Mouse (Mus musculus) ES-E14 (cell line): ENCODE measurements around the gene Acyp2. TPM values are rescaled to one million over a fixed set of nuclear protein-coding genes. Genes with fewer than 3 reads are reported as not detected.

ENCODE experiments used
- DNase-seq: peaks from one replicate; pipeline ENCODE4 v3.0.0-alpha.2; 2013; ENCODE audit warnings: low read depth, low spot score
- H3K27ac ChIP-seq: 2 replicates; pipeline ENCODE4 v1.5.1; 2012; ENCODE audit warnings: low read depth, mild to moderate bottlenecking, low read length, moderate library complexity, mixed read lengths; ENCODE audit not compliant: poor library complexity, insufficient read depth, severe bottlenecking
- H3K36me3 ChIP-seq: 2 replicates; pipeline ENCODE4 v1.6.1; 2012; ENCODE audit warnings: mild to moderate bottlenecking, low read length, moderate library complexity, mixed read lengths; ENCODE audit not compliant: control insufficient read depth, poor library complexity, insufficient read depth, severe bottlenecking
- H3K4me1 ChIP-seq, 2 experiments: fragments of 150-350 bp in 1 of 2; sonication (generic) in 1 of 2; 2 replicates each; pipeline ENCODE4 v1.6.1; 2012; ENCODE audit warnings: low read length in 2 of 2, mild to moderate bottlenecking in 1 of 2, mixed read lengths in 1 of 2; ENCODE audit not compliant: control insufficient read depth in 2 of 2, insufficient read depth in 2 of 2, poor library complexity in 1 of 2
- H3K4me3 ChIP-seq, 2 experiments: fragments of 150-350 bp in 1 of 2; sonication (generic) in 1 of 2; 2 replicates each; pipeline ENCODE4 v1.5.1; 2012; ENCODE audit warnings: low read length in 2 of 2, low read depth in 1 of 2, mild to moderate bottlenecking in 1 of 2, mixed read lengths in 1 of 2; ENCODE audit not compliant: insufficient read depth in 1 of 2, poor library complexity in 1 of 2, severe bottlenecking in 1 of 2
- H3K9ac ChIP-seq: 2 replicates; pipeline ENCODE4 v1.6.1; 2012; ENCODE audit warnings: low read depth, mild to moderate bottlenecking, low read length, mixed read lengths; ENCODE audit not compliant: poor library complexity, insufficient read depth, severe bottlenecking
- H3K9me3 ChIP-seq: fragments of 150-350 bp; sonication (generic); 2 replicates; pipeline ENCODE4 v1.6.1; 2012; ENCODE audit warnings: low read depth, mild to moderate bottlenecking, low read length; ENCODE audit not compliant: control insufficient read depth, insufficient read depth
- CHD2 ChIP-seq: IDR thresholded peaks from 2 replicates; pipeline ENCODE4 v1.6.1; 2014; ENCODE audit warnings: mild to moderate bottlenecking, low read depth, low read length, inconsistent platforms
- HCFC1 ChIP-seq: IDR thresholded peaks from 2 replicates; pipeline ENCODE4 v1.6.1; 2012; ENCODE audit warnings: low read length, inconsistent platforms, borderline replicate concordance; ENCODE audit not compliant: insufficient read depth
- MAFK ChIP-seq: IDR thresholded peaks from 2 replicates; pipeline ENCODE4 v1.6.1; 2014; ENCODE audit warnings: mild to moderate bottlenecking, low read depth, low read length, inconsistent platforms; ENCODE audit not compliant: insufficient read depth
- ZC3H11A ChIP-seq: IDR thresholded peaks from 2 replicates; pipeline ENCODE4 v1.6.1; 2012; ENCODE audit warnings: low read depth, mild to moderate bottlenecking, inconsistent platforms, low read length, borderline replicate concordance
- ZNF384 ChIP-seq: IDR thresholded peaks from 2 replicates; pipeline ENCODE4 v1.6.1; 2012; ENCODE audit warnings: low read depth, low read length, inconsistent platforms
- in situ Hi-C, 2 experiments: fragments of 600-800 bp; cut with MboI; formaldehyde crosslinking; loops; one replicate each; pipeline ENCODE4 v1.15.1; 2025; ENCODE audit warnings: low sequenced_read_pairs in 2 of 2, inconsistent platforms in 1 of 2; ENCODE audit not compliant: unreplicated experiment in 2 of 2
- total RNA-seq: library from RNA; depleted of rRNA; stranded (reverse); fragments of 300-350 nt; gene quantifications from 2 replicates; pipeline ENCODE4 v1.2.3, GENCODE M21; 2012

Gene Acyp2
- total RNA-seq, 1 experiment = 4.6 TPM

DNA sequence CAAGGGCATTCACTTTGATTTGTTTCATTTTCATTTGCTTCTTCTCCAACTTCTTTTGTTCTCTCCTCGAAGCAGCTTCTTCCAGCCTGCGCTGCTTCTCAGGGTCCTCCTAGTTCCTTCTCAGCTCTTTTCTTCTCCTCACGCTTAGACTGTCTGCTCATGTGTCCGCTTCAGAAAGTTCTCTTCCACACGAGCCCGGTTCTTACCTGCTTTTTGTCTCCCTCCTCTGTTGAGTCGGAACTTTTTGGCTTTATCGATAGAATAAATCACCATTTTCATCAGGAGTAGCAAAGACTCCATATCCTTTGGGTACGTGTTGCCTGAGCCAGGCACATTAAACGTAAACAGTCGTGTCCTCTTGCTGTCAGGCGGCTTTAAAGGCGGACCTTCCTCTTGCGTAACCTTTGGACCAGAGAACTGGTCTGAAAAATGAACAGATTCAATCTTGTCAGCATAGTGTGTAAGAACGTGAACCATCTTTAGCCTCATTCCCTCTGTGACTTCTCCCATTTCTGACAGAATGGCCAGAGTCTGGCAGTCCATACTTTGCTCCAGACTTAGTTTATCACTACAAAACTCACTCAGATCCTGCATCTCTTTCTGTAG lies 76.5 kb downstream of the Acyp2 start:
- H3K27ac ChIP-seq = no peak overlapping the region
- H3K4me1 ChIP-seq = no peaks in the 10 kb centered on the region
- in situ Hi-C loops = no loop called here
- DNase-seq = no peak
- H3K9ac ChIP-seq = no peak overlapping the region
- no peak overlapping the region for H3K4me3 ChIP-seq
- no peaks in the 10 kb centered on the region for H3K9me3 ChIP-seq
- TF ChIP-seq CHD2 = no peak
- TF ChIP-seq ZNF384 = no peak
- TF ChIP-seq HCFC1 = no peak
- TF ChIP-seq ZC3H11A = no peak
- no peak for TF ChIP-seq MAFK
- H3K36me3 ChIP-seq = no peaks in the 10 kb centered on the region

DNA sequence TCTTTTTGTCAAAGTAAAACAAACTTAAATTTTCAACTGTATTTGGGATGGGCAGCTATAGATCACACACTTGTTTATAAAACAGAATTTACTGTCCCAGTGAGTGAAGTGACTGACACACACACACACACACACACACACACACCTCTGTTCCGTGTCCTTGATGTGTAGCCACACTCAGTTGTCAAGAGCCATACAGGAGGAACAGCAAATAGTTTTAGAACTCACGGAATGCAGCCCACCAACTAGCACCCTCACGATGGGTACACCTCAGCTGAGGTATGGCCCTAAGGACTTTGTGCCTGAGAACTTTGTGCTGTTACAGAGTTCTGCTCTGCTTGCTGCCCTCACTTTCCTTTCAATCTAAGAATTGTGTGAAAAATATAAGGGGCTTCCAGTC lies 78.8 kb downstream of the Acyp2 start:
- no peaks in the 10 kb centered on the region for H3K36me3 ChIP-seq
- H3K4me1 ChIP-seq = no peaks in the 10 kb centered on the region
- no peak for DNase-seq
- no peak for TF ChIP-seq CHD2
- no peak for TF ChIP-seq HCFC1
- no peak for TF ChIP-seq ZC3H11A
- TF ChIP-seq MAFK = no peak
- TF ChIP-seq ZNF384 = no peak
- H3K9me3 ChIP-seq = no peaks in the 10 kb centered on the region
- H3K4me3 ChIP-seq = no peak overlapping the region
- in situ Hi-C loops = no loop called here
- H3K27ac ChIP-seq = no peak overlapping the region
- H3K9ac ChIP-seq = no peak overlapping the region

DNA sequence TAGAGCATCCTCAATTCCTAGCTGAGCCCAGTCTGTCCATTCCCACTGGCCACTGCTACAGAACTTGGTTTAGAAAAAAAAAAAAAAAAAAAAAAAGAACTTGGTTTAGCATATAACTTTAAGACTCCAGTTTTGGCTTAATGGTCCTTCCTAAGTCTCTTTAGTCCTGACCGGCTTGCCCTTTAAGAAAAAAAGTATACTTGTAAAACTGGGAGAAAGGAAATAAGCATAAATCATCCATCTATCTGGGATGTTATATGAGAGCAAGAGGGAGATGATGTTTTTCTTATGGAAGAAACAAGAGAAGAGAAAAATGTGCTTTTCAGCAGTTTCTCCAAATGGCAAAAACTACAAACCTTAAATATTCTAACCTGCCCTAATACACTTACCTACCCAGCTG lies 89.2 kb downstream of the Acyp2 start:
- H3K27ac ChIP-seq = no peak overlapping the region
- H3K36me3 ChIP-seq = no peaks in the 10 kb centered on the region
- in situ Hi-C loops = no loop called here
- no peak overlapping the region for H3K4me3 ChIP-seq
- H3K9ac ChIP-seq = no peak overlapping the region
- H3K9me3 ChIP-seq = no peaks in the 10 kb centered on the region
- TF ChIP-seq ZC3H11A = no peak
- TF ChIP-seq ZNF384 = no peak
- no peak for TF ChIP-seq HCFC1
- no peak for TF ChIP-seq CHD2
- TF ChIP-seq MAFK = no peak
- H3K4me1 ChIP-seq = no peaks in the 10 kb centered on the region
- DNase-seq = no peak

DNA sequence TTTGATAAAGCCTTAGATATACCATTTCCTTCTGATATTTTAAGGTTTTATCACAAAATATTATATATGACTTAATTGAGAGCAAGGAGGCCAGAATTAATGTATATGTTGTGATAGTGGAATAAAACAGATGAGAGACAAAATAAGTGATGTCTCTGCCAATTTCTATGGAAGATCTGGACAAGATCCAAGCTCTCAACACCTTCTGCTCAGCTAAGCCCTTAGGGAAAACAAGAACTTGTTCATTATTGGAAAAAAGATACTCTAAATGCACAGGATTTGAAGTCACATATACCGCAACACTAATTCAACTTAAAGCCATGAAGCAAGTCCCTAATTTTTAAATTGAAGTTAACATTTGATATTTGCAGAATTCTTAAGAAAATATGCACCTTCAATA lies 96.0 kb downstream of the Acyp2 start:
- H3K9ac ChIP-seq = no peak overlapping the region
- in situ Hi-C loops = no loop called here
- no peak overlapping the region for H3K27ac ChIP-seq
- H3K4me3 ChIP-seq = no peak overlapping the region
- H3K9me3 ChIP-seq = no peaks in the 10 kb centered on the region
- no peaks in the 10 kb centered on the region for H3K4me1 ChIP-seq
- no peak for DNase-seq
- H3K36me3 ChIP-seq = no peaks in the 10 kb centered on the region
- TF ChIP-seq CHD2 = no peak

DNA sequence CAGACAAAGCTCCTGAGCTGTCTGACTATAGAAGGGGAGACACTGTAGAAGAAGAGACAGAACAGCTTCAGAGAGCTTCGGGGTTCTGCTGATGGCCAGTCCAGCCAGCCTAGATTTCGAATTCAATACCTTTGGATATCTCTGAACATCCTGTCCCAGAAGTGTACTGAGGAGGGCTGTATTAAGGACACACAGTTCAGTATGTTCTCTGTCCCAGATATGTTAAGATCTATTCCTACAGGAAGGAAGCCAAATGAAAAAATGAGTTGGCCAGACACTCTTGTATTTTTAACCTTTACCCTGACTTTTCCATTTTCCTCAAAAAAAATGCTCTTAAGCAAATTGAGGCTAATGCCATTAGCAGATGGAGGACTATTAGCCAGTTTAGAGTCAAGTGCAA lies 132.3 kb downstream of the Acyp2 start:
- H3K27ac ChIP-seq = no peak overlapping the region
- in situ Hi-C loops = no loop called here
- TF ChIP-seq ZNF384 = no peak
- TF ChIP-seq MAFK = no peak
- no peak for TF ChIP-seq HCFC1
- no peak for TF ChIP-seq ZC3H11A
- TF ChIP-seq CHD2 = no peak

More for the DNA sequence above, 132.3 kb downstream of the Acyp2 start:
- no peaks in the 10 kb centered on the region for H3K9me3 ChIP-seq
- no peak overlapping the region for H3K9ac ChIP-seq
- H3K4me1 ChIP-seq = no peaks in the 10 kb centered on the region
- no peak overlapping the region for H3K4me3 ChIP-seq
- no peaks in the 10 kb centered on the region for H3K36me3 ChIP-seq
- DNase-seq = no peak
